Mouse (Mus musculus): ENCODE data around the gene Irf2. TPM values are rescaled to one million over a fixed set of nuclear protein-coding genes. Genes with fewer than 3 reads are reported as not detected.

Gene Irf2
- polyA plus RNA-seq, 1 experiment, result not detected

DNA sequence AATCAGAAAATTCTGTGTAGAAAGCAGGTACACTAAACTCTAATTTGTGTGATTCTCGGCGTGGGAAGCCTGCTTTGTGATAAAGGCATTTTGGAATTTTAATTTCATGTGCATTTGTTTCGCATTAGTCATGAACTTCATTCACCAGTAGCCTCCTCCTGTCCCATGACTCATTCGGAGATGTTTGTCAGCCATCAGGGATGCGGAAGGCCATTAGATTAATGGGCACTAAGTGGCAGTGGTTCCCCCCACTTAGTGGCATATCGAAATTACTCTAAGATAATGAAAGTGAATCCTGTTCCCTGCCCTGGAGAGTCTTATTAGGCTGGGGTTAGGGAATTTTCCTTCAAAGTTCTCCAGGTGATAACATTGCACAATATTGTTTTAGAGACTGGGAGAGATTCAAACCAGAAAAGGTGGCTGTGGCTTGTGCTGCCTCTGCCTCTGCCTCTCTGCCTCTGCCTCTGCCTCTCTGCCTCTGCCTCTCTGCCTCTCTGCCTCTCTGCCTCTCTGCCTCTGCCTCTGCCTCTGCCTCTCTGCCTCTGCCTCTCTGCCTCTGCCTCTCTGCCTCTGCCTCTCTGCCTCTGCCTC, 41.6 kb downstream of the Irf2 start:
- H3K4me1 ChIP-seq (ENCODE audit: control insufficient read depth, insufficient read depth, low read length), result peaks cover 3% of the 10 kb centered on the region; the same call in 1 of the 2 replicates
- 75% methylated on average over 6 of the region's 6 CpGs for WGBS
- H3K27ac ChIP-seq (ENCODE audit: insufficient read depth, low read depth, low read length), result no peak overlapping the region
- no peak overlapping the region for H3K4me3 ChIP-seq (ENCODE audit: insufficient read depth, low read depth, low read length)
- TF ChIP-seq CTCF (IDR thresholded peaks at IDR 0.05; ENCODE audit: insufficient read depth, low read depth, low read length), result no peak
- no peak for TF ChIP-seq POLR2A (IDR thresholded peaks at IDR 0.05; ENCODE audit: insufficient read depth, low read depth, low read length)

DNA sequence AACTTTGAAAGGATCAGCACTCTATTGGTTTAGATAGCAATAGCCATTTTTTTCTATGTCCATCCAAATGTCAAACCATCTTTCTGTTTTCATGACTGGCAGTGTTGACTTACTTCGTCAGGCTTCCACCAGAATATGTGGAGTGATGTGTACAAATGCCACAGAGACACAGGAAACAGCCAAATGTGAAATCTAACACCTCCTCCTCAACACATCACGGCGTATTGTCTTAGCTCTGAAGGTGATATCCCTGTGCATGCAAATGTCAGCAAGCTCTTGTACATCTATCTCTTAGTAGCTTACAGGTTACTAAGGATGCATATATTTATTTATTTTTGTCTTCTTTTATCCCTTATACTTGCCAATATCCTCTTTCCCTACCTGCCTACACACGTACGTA, 42.7 kb downstream of the Irf2 start:
- Histone ChIP-seq H3K27ac (ENCODE audit: insufficient read depth, low read depth, low read length) (no peak overlapping the region), H3K4me3 (ENCODE audit: insufficient read depth, low read depth, low read length) (no peak overlapping the region), H3K4me1 (ENCODE audit: control insufficient read depth, insufficient read depth, low read length) (peaks cover 3% of the 10 kb centered on the region; the same call in 1 of the 2 replicates)
- WGBS, result 94% methylated on average over 5 of the region's 5 CpGs
- TF ChIP-seq CTCF (IDR thresholded peaks at IDR 0.05; ENCODE audit: insufficient read depth, low read depth, low read length) (no peak), POLR2A (IDR thresholded peaks at IDR 0.05; ENCODE audit: insufficient read depth, low read depth, low read length) (no peak)

DNA sequence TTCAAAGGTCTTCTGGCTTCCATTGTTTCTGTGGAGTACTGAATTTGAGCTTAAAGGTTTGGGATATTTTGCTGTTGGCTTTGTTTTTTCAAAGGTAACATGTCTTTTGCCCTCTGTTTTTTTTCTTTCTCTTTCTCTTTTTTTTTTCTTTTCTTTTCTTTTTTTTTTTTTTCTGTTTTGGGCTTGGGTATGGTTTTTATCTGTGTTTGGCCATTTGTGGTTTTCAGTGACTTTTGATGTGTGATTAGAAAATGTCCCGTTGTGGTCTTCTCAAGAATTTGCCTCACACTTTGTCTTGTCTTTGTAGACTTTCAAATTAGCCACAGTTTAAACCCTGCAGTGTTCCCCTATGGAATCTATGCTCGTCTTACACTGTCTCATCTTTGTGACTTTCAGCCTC, 45.5 kb downstream of the Irf2 start:
- no peak overlapping the region for H3K27ac ChIP-seq (ENCODE audit: insufficient read depth, low read depth, low read length)
- TF ChIP-seq CTCF (IDR thresholded peaks at IDR 0.05; ENCODE audit: insufficient read depth, low read depth, low read length) (no peak), POLR2A (IDR thresholded peaks at IDR 0.05; ENCODE audit: insufficient read depth, low read depth, low read length) (no peak)
- no peak overlapping the region for H3K4me3 ChIP-seq (ENCODE audit: insufficient read depth, low read depth, low read length)
- 76% methylated on average over 2 of the region's 2 CpGs for WGBS
- peaks cover 3% of the 10 kb centered on the region; the same call in 1 of the 2 replicates for H3K4me1 ChIP-seq (ENCODE audit: control insufficient read depth, insufficient read depth, low read length)

DNA sequence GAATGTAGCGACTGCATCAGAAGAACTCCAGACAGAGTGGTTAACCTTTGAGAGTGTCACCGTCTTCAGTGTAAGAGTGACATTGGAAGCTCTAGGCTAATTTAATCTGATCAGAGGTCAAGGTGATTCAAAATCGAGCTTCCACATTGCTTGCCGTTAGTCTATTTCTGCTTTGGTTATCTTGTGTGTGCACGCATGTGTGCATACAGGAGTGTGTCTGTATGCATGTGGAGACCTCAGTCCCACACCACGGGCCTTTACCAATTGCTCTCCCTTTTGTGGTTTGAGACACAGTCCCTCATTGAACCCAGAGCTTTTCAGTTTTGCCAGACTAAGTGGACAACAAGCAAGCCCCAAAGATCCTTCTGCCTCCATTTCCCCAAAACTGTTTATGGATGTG, 46.4 kb downstream of the Irf2 start:
- Histone ChIP-seq H3K27ac (ENCODE audit: insufficient read depth, low read depth, low read length) (no peak overlapping the region), H3K4me1 (ENCODE audit: control insufficient read depth, insufficient read depth, low read length) (peaks cover 3% of the 10 kb centered on the region; the same call in 1 of the 2 replicates), H3K4me3 (ENCODE audit: insufficient read depth, low read depth, low read length) (no peak overlapping the region)
- WGBS, result 93% methylated on average over 6 of the region's 6 CpGs
- TF ChIP-seq CTCF (IDR thresholded peaks at IDR 0.05; ENCODE audit: insufficient read depth, low read depth, low read length) (no peak), POLR2A (IDR thresholded peaks at IDR 0.05; ENCODE audit: insufficient read depth, low read depth, low read length) (no peak)

DNA sequence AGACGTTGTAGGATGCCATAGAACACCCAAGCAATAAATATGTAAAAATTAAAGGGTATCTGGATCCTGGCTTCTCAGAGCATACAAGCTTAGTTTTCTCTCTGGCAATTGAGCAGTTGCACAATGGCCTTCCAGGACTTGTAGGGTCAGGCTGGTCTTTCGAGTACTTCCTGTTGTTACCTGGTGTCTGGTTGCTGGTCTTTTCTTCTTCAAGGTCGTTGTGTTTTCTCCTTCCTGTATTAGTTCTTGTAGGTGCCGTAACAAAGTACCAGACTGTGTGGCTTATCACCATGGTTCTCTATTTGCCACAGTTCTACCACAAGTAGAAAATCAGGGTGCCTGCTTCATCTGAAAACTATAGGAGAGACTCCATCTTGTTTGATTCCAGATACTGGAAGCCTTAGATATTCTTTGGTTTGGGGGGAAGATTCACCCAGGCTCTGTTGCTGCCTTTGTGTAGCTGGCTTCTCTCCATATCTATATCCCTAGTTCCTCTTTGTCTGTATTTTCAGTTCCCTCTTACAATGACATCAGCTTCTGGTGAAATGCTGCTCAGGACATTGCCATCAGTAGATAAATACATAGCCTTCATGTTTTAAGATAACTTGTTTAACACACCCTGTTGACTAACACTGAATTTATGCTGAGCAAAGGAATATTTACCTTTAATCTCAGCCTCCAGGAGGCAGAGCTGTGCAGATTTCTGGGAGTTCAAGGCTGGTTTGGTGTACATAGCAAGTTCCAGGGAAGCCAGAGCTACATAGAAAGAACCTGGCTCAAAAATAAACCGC, 49.8 kb downstream of the Irf2 start:
- Histone ChIP-seq H3K27ac (ENCODE audit: insufficient read depth, low read depth, low read length) (no peak overlapping the region), H3K4me1 (ENCODE audit: control insufficient read depth, insufficient read depth, low read length) (peaks cover 5% of the 10 kb centered on the region; the same call in 1 of the 2 replicates), H3K4me3 (ENCODE audit: insufficient read depth, low read depth, low read length) (no peak overlapping the region)
- 87% methylated on average over 5 of the region's 5 CpGs for WGBS
- TF ChIP-seq POLR2A (IDR thresholded peaks at IDR 0.05; ENCODE audit: insufficient read depth, low read depth, low read length) (no peak), CTCF (IDR thresholded peaks at IDR 0.05; ENCODE audit: insufficient read depth, low read depth, low read length) (no peak)

DNA sequence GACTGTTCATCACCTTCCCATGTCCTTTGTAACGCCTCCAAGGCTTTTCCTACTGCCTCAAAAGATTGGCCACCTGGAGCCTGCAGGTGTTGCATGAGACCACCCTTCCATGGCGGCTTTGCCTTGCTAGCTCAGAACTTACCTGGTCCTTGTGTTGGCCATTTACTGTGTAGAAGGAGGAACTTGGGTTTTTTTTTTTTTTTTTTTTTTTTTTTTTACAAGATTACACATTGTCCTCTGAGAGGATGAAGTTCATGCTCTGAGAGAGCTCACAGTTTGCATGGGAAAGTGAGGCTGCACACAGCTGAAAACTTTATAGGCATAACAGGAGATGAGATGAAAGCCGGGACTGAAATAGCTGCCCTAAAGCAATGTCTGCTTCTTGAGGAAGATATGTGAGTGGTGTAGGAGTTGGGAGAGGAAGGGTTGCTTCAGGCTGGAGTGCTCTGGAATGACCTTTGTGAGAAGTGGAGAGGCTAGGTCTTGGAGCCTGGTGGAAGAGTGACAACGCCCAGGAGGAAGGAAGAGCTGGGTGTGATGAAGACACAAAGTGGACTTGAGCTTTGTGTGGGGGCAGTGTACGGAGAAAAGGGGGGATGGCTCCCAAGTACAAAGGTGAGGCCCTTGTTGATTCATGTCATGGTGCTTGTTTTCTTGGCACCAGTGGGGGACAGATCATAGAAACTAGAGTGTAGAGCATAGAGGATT, 52.3 kb downstream of the Irf2 start:
- WGBS, result 91% methylated on average over 5 of the region's 5 CpGs
- TF ChIP-seq CTCF (IDR thresholded peaks at IDR 0.05; ENCODE audit: insufficient read depth, low read depth, low read length) (no peak), POLR2A (IDR thresholded peaks at IDR 0.05; ENCODE audit: insufficient read depth, low read depth, low read length) (no peak)
- no peak overlapping the region for H3K27ac ChIP-seq (ENCODE audit: insufficient read depth, low read depth, low read length)
- peaks cover 5% of the 10 kb centered on the region; the same call in 1 of the 2 replicates for H3K4me1 ChIP-seq (ENCODE audit: control insufficient read depth, insufficient read depth, low read length)
- no peak overlapping the region for H3K4me3 ChIP-seq (ENCODE audit: insufficient read depth, low read depth, low read length)

DNA sequence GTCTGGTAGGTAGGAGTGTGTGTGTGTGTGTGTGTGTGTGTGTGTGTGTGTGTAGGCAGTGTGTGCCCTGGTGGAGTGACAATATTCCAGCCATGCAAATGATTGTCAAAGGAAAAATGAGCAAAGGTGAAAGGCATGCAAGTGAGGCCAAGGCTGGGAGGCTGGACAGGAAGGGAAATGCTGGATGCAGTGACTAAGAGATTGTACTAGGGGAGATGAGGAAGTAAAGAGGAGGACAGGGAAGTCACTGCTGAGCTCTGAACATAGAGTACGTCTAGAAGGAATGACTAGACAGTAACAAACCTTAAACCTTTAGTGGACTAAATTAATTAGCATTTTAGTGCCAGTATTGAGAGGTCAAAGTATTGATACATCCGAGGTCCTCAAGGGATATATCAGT, 53.1 kb downstream of the Irf2 start:
- WGBS, result 83% methylated on average over 2 of the region's 2 CpGs
- Histone ChIP-seq H3K4me3 (ENCODE audit: insufficient read depth, low read depth, low read length) (no peak overlapping the region), H3K4me1 (ENCODE audit: control insufficient read depth, insufficient read depth, low read length) (peaks cover 5% of the 10 kb centered on the region; the same call in 1 of the 2 replicates), H3K27ac (ENCODE audit: insufficient read depth, low read depth, low read length) (no peak overlapping the region)
- no peak for TF ChIP-seq POLR2A (IDR thresholded peaks at IDR 0.05; ENCODE audit: insufficient read depth, low read depth, low read length)
- TF ChIP-seq CTCF (IDR thresholded peaks at IDR 0.05; ENCODE audit: insufficient read depth, low read depth, low read length), result no peak

DNA sequence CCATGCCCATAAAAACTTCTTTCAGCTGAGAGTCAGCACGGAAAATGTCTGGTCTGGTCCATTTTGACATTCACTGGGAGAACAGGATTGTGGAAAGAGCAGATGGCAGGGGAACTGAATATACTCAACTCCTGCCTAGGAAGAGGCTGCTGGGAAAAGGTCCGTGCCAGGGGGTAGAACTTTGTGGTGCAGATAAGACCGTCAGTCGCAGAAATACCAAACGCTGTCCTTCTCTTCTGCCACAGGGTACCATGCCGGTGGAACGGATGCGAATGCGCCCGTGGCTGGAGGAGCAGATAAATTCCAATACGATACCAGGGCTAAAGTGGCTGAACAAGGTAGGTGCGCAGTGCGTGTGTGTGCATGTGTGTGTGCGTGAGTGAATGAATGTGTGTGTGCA, 53.7 kb downstream of the Irf2 start:
- Histone ChIP-seq H3K4me1 (ENCODE audit: control insufficient read depth, insufficient read depth, low read length) (peaks cover 5% of the 10 kb centered on the region; the same call in 1 of the 2 replicates), H3K27ac (ENCODE audit: insufficient read depth, low read depth, low read length) (no peak overlapping the region), H3K4me3 (ENCODE audit: insufficient read depth, low read depth, low read length) (no peak overlapping the region)
- 96% methylated on average over 14 of the region's 14 CpGs for WGBS
- no peak for TF ChIP-seq CTCF (IDR thresholded peaks at IDR 0.05; ENCODE audit: insufficient read depth, low read depth, low read length)
- no peak for TF ChIP-seq POLR2A (IDR thresholded peaks at IDR 0.05; ENCODE audit: insufficient read depth, low read depth, low read length)

DNA sequence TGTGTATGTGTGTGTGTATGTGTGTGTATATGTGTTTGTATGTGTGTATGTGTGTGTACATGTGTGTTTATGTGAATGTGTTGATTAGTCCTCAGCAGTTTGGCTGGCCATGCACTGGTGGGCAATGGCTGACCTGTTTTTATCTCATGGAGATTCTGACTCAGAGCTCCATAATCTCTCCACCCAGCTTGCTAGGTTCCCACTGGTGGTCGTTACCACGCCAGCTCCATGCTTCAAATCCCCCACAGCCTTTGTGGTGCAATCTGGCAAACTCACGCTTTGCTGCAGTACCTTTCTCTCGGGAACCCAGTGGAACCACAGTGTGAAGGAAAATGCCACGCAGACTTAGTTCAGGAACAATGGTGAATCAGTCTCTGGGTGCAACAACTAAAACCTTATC, 54.8 kb downstream of the Irf2 start:
- no peak overlapping the region for H3K4me3 ChIP-seq (ENCODE audit: insufficient read depth, low read depth, low read length)
- peaks cover 5% of the 10 kb centered on the region; the same call in 1 of the 2 replicates for H3K4me1 ChIP-seq (ENCODE audit: control insufficient read depth, insufficient read depth, low read length)
- no peak overlapping the region for H3K27ac ChIP-seq (ENCODE audit: insufficient read depth, low read depth, low read length)
- 83% methylated on average over 5 of the region's 5 CpGs for WGBS
- TF ChIP-seq CTCF (IDR thresholded peaks at IDR 0.05; ENCODE audit: insufficient read depth, low read depth, low read length), result no peak
- no peak for TF ChIP-seq POLR2A (IDR thresholded peaks at IDR 0.05; ENCODE audit: insufficient read depth, low read depth, low read length)

Measured in olfactory bulb, adult 2 months (tissue).